Mouse (Mus musculus): ENCODE data around the gene Atg5. TPM values are rescaled to one million over a fixed set of nuclear protein-coding genes. Genes with fewer than 3 reads are reported as not detected.
"Not testable (repeated sequence)": the region's sequence is repeated elsewhere in the genome, so short reads cannot be mapped to it uniquely, and the experiment has no call there.

Atg5 gene
- 32.5 to 36.6 TPM (median 36.3 TPM) in 3 replicates for total RNA-seq (2017)

GRCm38 (mm10) chr10:44268145-44268860 lies at the start of gene Atg5:
TSS of gene Atg5 (plus strand) at chr10:44268358.
- peak; percentile 90 for ATAC-seq (replicated peaks; ENCODE audit: insufficient number of reproducible peaks, low FRiP score, low TSS enrichment, poor library complexity, severe bottlenecking)

- not testable (repeated sequence) for ATAC-seq (replicated peaks; ENCODE audit: insufficient number of reproducible peaks, low FRiP score, low TSS enrichment, poor library complexity, severe bottlenecking)
These were observed 49.1 kb upstream of the Atg5 start for GRCm38 (mm10) chr10:44219073-44219472.

GRCm38 (mm10) chr10:44224345-44224744 lies 43.8 kb upstream of the Atg5 start:
- ATAC-seq (replicated peaks; ENCODE audit: insufficient number of reproducible peaks, low FRiP score, low TSS enrichment, poor library complexity, severe bottlenecking), result no peak

GRCm38 (mm10) chr10:44233351-44233750 lies 34.8 kb upstream of the Atg5 start:
- ATAC-seq (replicated peaks; ENCODE audit: insufficient number of reproducible peaks, low FRiP score, low TSS enrichment, poor library complexity, severe bottlenecking), result not testable (repeated sequence)

GRCm38 (mm10) chr10:44235298-44235697 lies 32.9 kb upstream of the Atg5 start:
- ATAC-seq (replicated peaks; ENCODE audit: insufficient number of reproducible peaks, low FRiP score, low TSS enrichment, poor library complexity, severe bottlenecking), result not testable (repeated sequence)

- ATAC-seq (replicated peaks; ENCODE audit: insufficient number of reproducible peaks, low FRiP score, low TSS enrichment, poor library complexity, severe bottlenecking), result no peak
These were observed 11.5 kb upstream of the Atg5 start for GRCm38 (mm10) chr10:44256624-44257023.

- ATAC-seq (replicated peaks; ENCODE audit: insufficient number of reproducible peaks, low FRiP score, low TSS enrichment, poor library complexity, severe bottlenecking), result no peak
These were observed 2.3 kb upstream of the Atg5 start for GRCm38 (mm10) chr10:44265835-44266234.

GRCm38 (mm10) chr10:44266561-44266960 lies 1.6 kb upstream of the Atg5 start:
- no peak for ATAC-seq (replicated peaks; ENCODE audit: insufficient number of reproducible peaks, low FRiP score, low TSS enrichment, poor library complexity, severe bottlenecking)

- no peak for ATAC-seq (replicated peaks; ENCODE audit: insufficient number of reproducible peaks, low FRiP score, low TSS enrichment, poor library complexity, severe bottlenecking)
These were observed 574 bp upstream of the Atg5 start for GRCm38 (mm10) chr10:44267426-44268142.

GRCm38 (mm10) chr10:44269211-44269610 lies 1.1 kb downstream of the Atg5 start:
- ATAC-seq (replicated peaks; ENCODE audit: insufficient number of reproducible peaks, low FRiP score, low TSS enrichment, poor library complexity, severe bottlenecking), result no peak

GRCm38 (mm10) chr10:44282323-44282722 lies 14.2 kb downstream of the Atg5 start:
- no peak for ATAC-seq (replicated peaks; ENCODE audit: insufficient number of reproducible peaks, low FRiP score, low TSS enrichment, poor library complexity, severe bottlenecking)

GRCm38 (mm10) chr10:44285106-44285505 lies 16.9 kb downstream of the Atg5 start:
- no peak for ATAC-seq (replicated peaks; ENCODE audit: insufficient number of reproducible peaks, low FRiP score, low TSS enrichment, poor library complexity, severe bottlenecking)

GRCm38 (mm10) chr10:44285935-44286334 lies 17.8 kb downstream of the Atg5 start:
- no peak for ATAC-seq (replicated peaks; ENCODE audit: insufficient number of reproducible peaks, low FRiP score, low TSS enrichment, poor library complexity, severe bottlenecking)

- ATAC-seq (replicated peaks; ENCODE audit: insufficient number of reproducible peaks, low FRiP score, low TSS enrichment, poor library complexity, severe bottlenecking), result no peak
These were observed 22.7 kb downstream of the Atg5 start for GRCm38 (mm10) chr10:44290876-44291275.

GRCm38 (mm10) chr10:44292205-44292604 lies 24.0 kb downstream of the Atg5 start:
- ATAC-seq (replicated peaks; ENCODE audit: insufficient number of reproducible peaks, low FRiP score, low TSS enrichment, poor library complexity, severe bottlenecking), result 0 out of 2 replicates have a peak, but pooled peaks have one; percentile 47

GRCm38 (mm10) chr10:44299165-44299564 lies 31.0 kb downstream of the Atg5 start:
- no peak for ATAC-seq (replicated peaks; ENCODE audit: insufficient number of reproducible peaks, low FRiP score, low TSS enrichment, poor library complexity, severe bottlenecking)

- ATAC-seq (replicated peaks; ENCODE audit: insufficient number of reproducible peaks, low FRiP score, low TSS enrichment, poor library complexity, severe bottlenecking), result no peak
These were observed 31.9 kb downstream of the Atg5 start for GRCm38 (mm10) chr10:44300078-44300477.

- ATAC-seq (replicated peaks; ENCODE audit: insufficient number of reproducible peaks, low FRiP score, low TSS enrichment, poor library complexity, severe bottlenecking), result no peak
These were observed 35.6 kb downstream of the Atg5 start for GRCm38 (mm10) chr10:44303648-44304329.

- no peak for ATAC-seq (replicated peaks; ENCODE audit: insufficient number of reproducible peaks, low FRiP score, low TSS enrichment, poor library complexity, severe bottlenecking)
These were observed 36.2 kb downstream of the Atg5 start for GRCm38 (mm10) chr10:44304330-44304717.

Data from monocyte, adult 5-6 weeks (primary cell).